Mouse (Mus musculus) embryonic facial prominence, embryonic 10.5 days (tissue): ENCODE data around the gene Chil4. TPM values are rescaled to one million over a fixed set of nuclear protein-coding genes. Genes with fewer than 3 reads are reported as not detected.
"Not testable (repeated sequence)": the region's sequence is repeated elsewhere in the genome, so short reads cannot be mapped to it uniquely, and the experiment has no call there.

ENCODE experiments used
- DNase-seq: peaks from one replicate; pipeline ENCODE4 v3.0.0-alpha.2; 2017; ENCODE audit warnings: low spot score
- H3K27ac ChIP-seq: fragments of 300-500 bp; sonication (generic); replicated peaks from 2 replicates; pipeline ENCODE4 v1.5.1; 2016; ENCODE audit warnings: mild to moderate bottlenecking
- H3K27me3 ChIP-seq: fragments of 300-500 bp; sonication (generic); replicated peaks from 2 replicates; pipeline ENCODE4 v1.6.1; 2016; ENCODE audit warnings: low read depth, mild to moderate bottlenecking; ENCODE audit not compliant: poor library complexity, severe bottlenecking
- H3K36me3 ChIP-seq: fragments of 300-500 bp; sonication (generic); replicated peaks from 2 replicates; pipeline ENCODE4 v1.6.1; 2016; ENCODE audit warnings: mild to moderate bottlenecking, moderate library complexity
- H3K4me1 ChIP-seq: fragments of 300-500 bp; sonication (generic); 2 replicates; pipeline ENCODE4 v1.6.1; 2016
- H3K4me3 ChIP-seq: fragments of 300-500 bp; sonication (generic); 2 replicates; pipeline ENCODE4 v1.5.1; 2016; ENCODE audit warnings: mild to moderate bottlenecking, moderate library complexity
- H3K9me3 ChIP-seq: fragments of 300-500 bp; sonication (generic); 2 replicates; pipeline ENCODE4 v1.6.1; 2016; ENCODE audit warnings: mild to moderate bottlenecking
- WGBS: fragments of 180-500 bp; shearing (Covaris S2); methylation state at CpG from one replicate; pipeline ENCODE4 v1.1.7; 2016; 5-methylcytosine and 5-hydroxymethylcytosine counted together
- polyA plus RNA-seq: library from polyadenylated mRNA; unstranded; fragments of >200 nt; fragmentation: Nextera tagmentation; extraction: Ambion mirVana; gene quantifications from 2 replicates; pipeline ENCODE4 v1.2.1, GENCODE M21; 2016

Chil4 gene
- polyA plus RNA-seq, 1 experiment from 2014 or later: not detected

- not testable (repeated sequence) for H3K4me1 ChIP-seq, H3K27me3 ChIP-seq, H3K4me3 ChIP-seq, H3K27ac ChIP-seq, H3K36me3 ChIP-seq, DNase-seq
- peaks cover 39% of the 10 kb centered on the region for H3K9me3 ChIP-seq
- WGBS: 71% methylated on average over 1 of the region's 1 CpGs
These were observed 21.3 kb downstream of the Chil4 start for GRCm38 (mm10) chr3:106198030-106198429.

- H3K36me3 ChIP-seq, H3K4me3 ChIP-seq, H3K27ac ChIP-seq, H3K4me1 ChIP-seq, H3K27me3 ChIP-seq, DNase-seq: not testable (repeated sequence)
- peaks cover 38% of the 10 kb centered on the region for H3K9me3 ChIP-seq
- 76% methylated on average over 2 of the region's 2 CpGs for WGBS
These were observed 22.1 kb downstream of the Chil4 start for GRCm38 (mm10) chr3:106197246-106197645.

GRCm38 (mm10) chr3:106196276-106196675 is 23.0 kb downstream of the Chil4 start:
- no peaks in the 10 kb centered on the region for H3K36me3 ChIP-seq
- H3K4me3 ChIP-seq: no peak overlapping the region
- H3K27me3 ChIP-seq: no peaks in the 10 kb centered on the region
- H3K9me3 ChIP-seq: peaks cover 37% of the 10 kb centered on the region
- H3K4me1 ChIP-seq: no peaks in the 10 kb centered on the region
- no peak for DNase-seq
- no peak overlapping the region for H3K27ac ChIP-seq

- Histone ChIP-seq H3K36me3 (no peaks in the 10 kb centered on the region), H3K9me3 (peaks cover 38% of the 10 kb centered on the region), H3K4me3 (no peak overlapping the region), H3K27me3 (no peaks in the 10 kb centered on the region), H3K27ac (no peak overlapping the region), H3K4me1 (no peaks in the 10 kb centered on the region)
- WGBS: 91% methylated on average over 12 of the region's 12 CpGs
- DNase-seq: no peak
These were observed 23.8 kb downstream of the Chil4 start for GRCm38 (mm10) chr3:106195486-106195885.

GRCm38 (mm10) chr3:106187991-106188390 is 31.3 kb downstream of the Chil4 start:
- H3K9me3 ChIP-seq: peaks cover 57% of the 10 kb centered on the region
- H3K4me1 ChIP-seq: no peaks in the 10 kb centered on the region
- H3K4me3 ChIP-seq: no peak overlapping the region
- WGBS: 83% methylated on average over 2 of the region's 2 CpGs
- DNase-seq: no peak
- no peaks in the 10 kb centered on the region for H3K36me3 ChIP-seq
- no peak overlapping the region for H3K27ac ChIP-seq
- H3K27me3 ChIP-seq: no peaks in the 10 kb centered on the region

- Histone ChIP-seq H3K27me3 (no peaks in the 10 kb centered on the region), H3K4me1 (no peaks in the 10 kb centered on the region), H3K36me3 (no peaks in the 10 kb centered on the region), H3K27ac (no peak overlapping the region), H3K4me3 (no peak overlapping the region), H3K9me3 (peaks cover 27% of the 10 kb centered on the region)
- DNase-seq: no peak
- 88% methylated on average over 13 of the region's 13 CpGs for WGBS
These were observed 41.7 kb downstream of the Chil4 start for GRCm38 (mm10) chr3:106177509-106178189.

- peaks cover 23% of the 10 kb centered on the region for H3K9me3 ChIP-seq
- not testable (repeated sequence) for H3K4me3 ChIP-seq, H3K36me3 ChIP-seq, H3K4me1 ChIP-seq, H3K27ac ChIP-seq, H3K27me3 ChIP-seq, DNase-seq
- WGBS: 66% methylated on average over 2 of the region's 2 CpGs
These were observed 44.3 kb downstream of the Chil4 start for GRCm38 (mm10) chr3:106174971-106175370.

- WGBS: 74% methylated on average over 2 of the region's 2 CpGs
- peaks cover 19% of the 10 kb centered on the region for H3K9me3 ChIP-seq
- H3K4me3 ChIP-seq, DNase-seq, H3K27me3 ChIP-seq, H3K27ac ChIP-seq, H3K36me3 ChIP-seq, H3K4me1 ChIP-seq: not testable (repeated sequence)
These were observed 46.8 kb downstream of the Chil4 start for GRCm38 (mm10) chr3:106172506-106172905.

GRCm38 (mm10) chr3:106171135-106171731 is 48.1 kb downstream of the Chil4 start:
- Histone ChIP-seq H3K36me3 (no peaks in the 10 kb centered on the region), H3K9me3 (peaks cover 12% of the 10 kb centered on the region), H3K4me3 (no peak overlapping the region), H3K27ac (no peak overlapping the region), H3K4me1 (no peaks in the 10 kb centered on the region), H3K27me3 (no peaks in the 10 kb centered on the region)
- 88% methylated on average over 1 of the region's 1 CpGs for WGBS
- no peak for DNase-seq

GRCm38 (mm10) chr3:106170522-106171053 is 48.7 kb downstream of the Chil4 start:
- H3K36me3 ChIP-seq: no peaks in the 10 kb centered on the region
- H3K27me3 ChIP-seq: no peaks in the 10 kb centered on the region
- H3K27ac ChIP-seq: no peak overlapping the region
- 58% methylated on average over 1 of the region's 1 CpGs for WGBS
- no peaks in the 10 kb centered on the region for H3K4me1 ChIP-seq
- H3K4me3 ChIP-seq: no peak overlapping the region
- peaks cover 12% of the 10 kb centered on the region for H3K9me3 ChIP-seq
- DNase-seq: no peak

- Histone ChIP-seq H3K36me3 (no peaks in the 10 kb centered on the region), H3K27ac (no peak within 1 kb of the TSS), H3K4me3 (no peak within 1 kb of the TSS), H3K27me3 (no peaks in the 10 kb centered on the region), H3K4me1 (no peaks in the 10 kb centered on the region), H3K9me3 (peaks cover 10% of the 10 kb centered on the region)
- DNase-seq: no peak
- 81% methylated on average over 3 of the region's 3 CpGs for WGBS
These were observed 51.8 kb downstream of the Chil4 start, which contains the start of gene Chil3 for GRCm38 (mm10) chr3:106167464-106167863. TSS of gene Chil3 (minus strand) at chr3:106167564.

GRCm38 (mm10) chr3:106154413-106154812 is 64.9 kb downstream of the Chil4 start:
- 88% methylated on average over 2 of the region's 2 CpGs for WGBS

More at GRCm38 (mm10) chr3:106154413-106154812, 64.9 kb downstream of the Chil4 start:
- Histone ChIP-seq H3K9me3 (peaks cover 12% of the 10 kb centered on the region; the same call in 1 of the 2 replicates), H3K4me1 (no peaks in the 10 kb centered on the region), H3K4me3 (no peak overlapping the region), H3K27me3 (no peaks in the 10 kb centered on the region), H3K27ac (no peak overlapping the region), H3K36me3 (no peaks in the 10 kb centered on the region)
- no peak for DNase-seq
